Mouse (Mus musculus): ENCODE results near the gene Phb. TPM values are rescaled to one million over a fixed set of nuclear protein-coding genes. Genes with fewer than 3 reads are reported as not detected.
A peak's percentile ranks its signal among the peaks of the same experiment; 100 is the strongest.

The Phb gene
- polyA plus RNA-seq (2012; rRNA removed), result 38.8 and 62.5 TPM in 2 replicates

GRCm38 (mm10) chr11:95666529-95667149 is at the start of gene Phb:
Gene Phb, plus strand, starts transcription at chr11:95666957.
- TF ChIP-seq CTCF (IDR thresholded peaks at IDR 0.05; ENCODE audit: insufficient read depth, low read length), result no peak
- peak; percentile 52; the same call in 1 of the 2 replicates for TF ChIP-seq POLR2A (IDR thresholded peaks at IDR 0.05; ENCODE audit: borderline replicate concordance, extremely low read depth, low read depth, low read length)
- H3K4me1 ChIP-seq (ENCODE audit: control insufficient read depth, insufficient read depth, low read length), result peaks cover 4% of the 10 kb centered on the region; the same call in 1 of the 2 replicates
- peak within 1 kb of the TSS; percentile 90 for H3K4me3 ChIP-seq (replicated peaks; ENCODE audit: extremely low read depth, low read depth, low read length)
- DNase-seq, result peak; percentile 87
- WGBS, result under 1% methylated on average over 25 of the region's 25 CpGs

- Histone ChIP-seq H3K4me3 (replicated peaks; ENCODE audit: extremely low read depth, low read depth, low read length) (no peak overlapping the region), H3K4me1 (ENCODE audit: control insufficient read depth, insufficient read depth, low read length) (no peaks in the 10 kb centered on the region)
- 37% methylated on average over 19 of the region's 19 CpGs for WGBS
- DNase-seq, result no peak
- TF ChIP-seq POLR2A (IDR thresholded peaks at IDR 0.05; ENCODE audit: borderline replicate concordance, extremely low read depth, low read depth, low read length) (no peak), CTCF (IDR thresholded peaks at IDR 0.05; ENCODE audit: insufficient read depth, low read length) (no peak)
These were observed 48.8 kb upstream of the Phb start for GRCm38 (mm10) chr11:95617785-95618465.

GRCm38 (mm10) chr11:95619081-95619480 is 47.7 kb upstream of the Phb start:
- no peak overlapping the region for H3K4me3 ChIP-seq (replicated peaks; ENCODE audit: extremely low read depth, low read depth, low read length)
- TF ChIP-seq POLR2A (IDR thresholded peaks at IDR 0.05; ENCODE audit: borderline replicate concordance, extremely low read depth, low read depth, low read length) (no peak), CTCF (IDR thresholded peaks at IDR 0.05; ENCODE audit: insufficient read depth, low read length) (no peak)

GRCm38 (mm10) chr11:95619886-95620444 is 46.8 kb upstream of the Phb start:
- no peaks in the 10 kb centered on the region for H3K4me1 ChIP-seq (ENCODE audit: control insufficient read depth, insufficient read depth, low read length)
- WGBS, result 90% methylated on average over 5 of the region's 5 CpGs
- TF ChIP-seq POLR2A (IDR thresholded peaks at IDR 0.05; ENCODE audit: borderline replicate concordance, extremely low read depth, low read depth, low read length) (no peak), CTCF (IDR thresholded peaks at IDR 0.05; ENCODE audit: insufficient read depth, low read length) (no peak)
- DNase-seq, result no peak
- H3K4me3 ChIP-seq (replicated peaks; ENCODE audit: extremely low read depth, low read depth, low read length), result no peak overlapping the region

More at GRCm38 (mm10) chr11:95619081-95619480, 47.7 kb upstream of the Phb start:
- DNase-seq, result no peak
- no peaks in the 10 kb centered on the region for H3K4me1 ChIP-seq (ENCODE audit: control insufficient read depth, insufficient read depth, low read length)
- 76% methylated on average over 3 of the region's 3 CpGs for WGBS

GRCm38 (mm10) chr11:95621010-95621409 is 45.7 kb upstream of the Phb start:
- no peak for TF ChIP-seq POLR2A (IDR thresholded peaks at IDR 0.05; ENCODE audit: borderline replicate concordance, extremely low read depth, low read depth, low read length)
- no peak for TF ChIP-seq CTCF (IDR thresholded peaks at IDR 0.05; ENCODE audit: insufficient read depth, low read length)
- no peak overlapping the region for H3K4me3 ChIP-seq (replicated peaks; ENCODE audit: extremely low read depth, low read depth, low read length)
- DNase-seq, result no peak
- no peaks in the 10 kb centered on the region for H3K4me1 ChIP-seq (ENCODE audit: control insufficient read depth, insufficient read depth, low read length)
- 52% methylated on average over 4 of the region's 4 CpGs for WGBS

GRCm38 (mm10) chr11:95621541-95622130 is 45.1 kb upstream of the Phb start:
- Histone ChIP-seq H3K4me3 (replicated peaks; ENCODE audit: extremely low read depth, low read depth, low read length) (no peak overlapping the region), H3K4me1 (ENCODE audit: control insufficient read depth, insufficient read depth, low read length) (no peaks in the 10 kb centered on the region)
- DNase-seq, result no peak
- 53% methylated on average over 9 of the region's 9 CpGs for WGBS
- TF ChIP-seq POLR2A (IDR thresholded peaks at IDR 0.05; ENCODE audit: borderline replicate concordance, extremely low read depth, low read depth, low read length) (no peak), CTCF (IDR thresholded peaks at IDR 0.05; ENCODE audit: insufficient read depth, low read length) (no peak)

- H3K4me3 ChIP-seq (replicated peaks; ENCODE audit: extremely low read depth, low read depth, low read length), result no peak overlapping the region
- TF ChIP-seq CTCF (IDR thresholded peaks at IDR 0.05; ENCODE audit: insufficient read depth, low read length) (no peak), POLR2A (IDR thresholded peaks at IDR 0.05; ENCODE audit: borderline replicate concordance, extremely low read depth, low read depth, low read length) (no peak)
- no peak for DNase-seq
- H3K4me1 ChIP-seq (ENCODE audit: control insufficient read depth, insufficient read depth, low read length), result no peaks in the 10 kb centered on the region
- 54% methylated on average over 8 of the region's 8 CpGs for WGBS
These were observed 44.3 kb upstream of the Phb start for GRCm38 (mm10) chr11:95622426-95622825.

GRCm38 (mm10) chr11:95630558-95630957 is 36.2 kb upstream of the Phb start:
- no peak overlapping the region for H3K4me3 ChIP-seq (replicated peaks; ENCODE audit: extremely low read depth, low read depth, low read length)
- 84% methylated on average over 6 of the region's 6 CpGs for WGBS
- TF ChIP-seq POLR2A (IDR thresholded peaks at IDR 0.05; ENCODE audit: borderline replicate concordance, extremely low read depth, low read depth, low read length) (no peak), CTCF (IDR thresholded peaks at IDR 0.05; ENCODE audit: insufficient read depth, low read length) (no peak)
- no peak for DNase-seq
- no peaks in the 10 kb centered on the region for H3K4me1 ChIP-seq (ENCODE audit: control insufficient read depth, insufficient read depth, low read length)

GRCm38 (mm10) chr11:95631301-95631700 is 35.5 kb upstream of the Phb start:
- no peak for DNase-seq
- TF ChIP-seq CTCF (IDR thresholded peaks at IDR 0.05; ENCODE audit: insufficient read depth, low read length), result no peak
- TF ChIP-seq POLR2A (IDR thresholded peaks at IDR 0.05; ENCODE audit: borderline replicate concordance, extremely low read depth, low read depth, low read length), result no peak
- WGBS, result 65% methylated on average over 4 of the region's 4 CpGs
- no peaks in the 10 kb centered on the region for H3K4me1 ChIP-seq (ENCODE audit: control insufficient read depth, insufficient read depth, low read length)
- no peak overlapping the region for H3K4me3 ChIP-seq (replicated peaks; ENCODE audit: extremely low read depth, low read depth, low read length)

Data from lung, adult 2 months (tissue).